Mouse (Mus musculus) thymus, adult 2 months (tissue): Measurements from ENCODE around the gene Pycr2. TPM values are rescaled to one million over a fixed set of nuclear protein-coding genes. Genes with fewer than 3 reads are reported as not detected.
A peak's percentile ranks its signal among the peaks of the same experiment; 100 is the strongest.

Source experiments
- DNase-seq: peaks from one replicate; pipeline ENCODE4 v3.0.0; 2021
- H3K27ac ChIP-seq: fragments of 200-500 bp; 2 replicates; pipeline ENCODE4 v1.5.1; 2012; ENCODE audit warnings: low read length, control low read depth; ENCODE audit not compliant: control insufficient read depth, insufficient read depth
- H3K27me3 ChIP-seq: fragments of 200-500 bp; 2 replicates; pipeline ENCODE4 v1.6.1; 2012; ENCODE audit warnings: mild to moderate bottlenecking, low read length, moderate library complexity, mixed read lengths; ENCODE audit not compliant: control insufficient read depth, insufficient read depth
- H3K36me3 ChIP-seq: fragments of 200-500 bp; 2 replicates; pipeline ENCODE4 v1.6.1; 2012; ENCODE audit warnings: mild to moderate bottlenecking, low read length, moderate library complexity; ENCODE audit not compliant: control insufficient read depth, insufficient read depth
- H3K4me1 ChIP-seq: fragments of 200-500 bp; replicated peaks from 2 replicates; pipeline ENCODE4 v1.6.1; 2012; ENCODE audit warnings: low read length; ENCODE audit not compliant: control insufficient read depth, insufficient read depth
- H3K4me3 ChIP-seq: fragments of 200-500 bp; 2 replicates; pipeline ENCODE4 v1.5.1; 2012; ENCODE audit warnings: mild to moderate bottlenecking, low read length, control low read depth, moderate library complexity; ENCODE audit not compliant: control insufficient read depth, insufficient read depth
- CTCF ChIP-seq: fragments of 200-500 bp; IDR thresholded peaks from 2 replicates; pipeline ENCODE4 v1.5.1; 2012; ENCODE audit warnings: mild to moderate bottlenecking, control low read depth, low read length, moderate library complexity, borderline replicate concordance; ENCODE audit not compliant: control insufficient read depth, poor library complexity, insufficient read depth; ENCODE audit errors: extremely low read depth
- POLR2A ChIP-seq: fragments of 200-500 bp; IDR thresholded peaks from 2 replicates; pipeline ENCODE4 v1.6.1; 2012; ENCODE audit warnings: mild to moderate bottlenecking, low read length, control low read depth, moderate library complexity; ENCODE audit not compliant: control insufficient read depth, poor library complexity, insufficient read depth; ENCODE audit errors: extremely low read depth
- WGBS: fragments of 180-500 bp; shearing (Covaris S2); methylation state at CpG from one replicate; pipeline ENCODE4 v1.1.7; 2018; 5-methylcytosine and 5-hydroxymethylcytosine counted together
- polyA plus RNA-seq: library from polyadenylated mRNA; depleted of rRNA; stranded (reverse); fragments of >200 nt; gene quantifications from 2 replicates; pipeline ENCODE4 v1.2.3, GENCODE M21; 2012; rRNA removed

The Pycr2 gene
- polyA plus RNA-seq = 101 and 106 TPM in 2 replicates

GRCm38 (mm10) chr1:180904039-180904814, at the start of gene Pycr2:
Gene Pycr2, plus strand, starts transcription at chr1:180904293.
- WGBS = under 1% methylated on average over 52 of the region's 52 CpGs

GRCm38 (mm10) chr1:180858763-180859162, 45.3 kb upstream of the Pycr2 start:
- DNase-seq = no peak
- no peak for TF ChIP-seq CTCF
- no peak for TF ChIP-seq POLR2A
- H3K36me3 ChIP-seq = peaks cover 77% of the 10 kb centered on the region
- no peaks in the 10 kb centered on the region for H3K27me3 ChIP-seq
- H3K4me1 ChIP-seq = no peaks in the 10 kb centered on the region
- no peak overlapping the region for H3K4me3 ChIP-seq
- no peak overlapping the region for H3K27ac ChIP-seq

More at GRCm38 (mm10) chr1:180904039-180904814, at the start of gene Pycr2:
- H3K27ac ChIP-seq = peak within 1 kb of the TSS; percentile 10; the same call in 1 of the 2 replicates
- no peaks in the 10 kb centered on the region for H3K27me3 ChIP-seq
- peaks cover 13% of the 10 kb centered on the region for H3K4me1 ChIP-seq
- peak within 1 kb of the TSS; percentile 85 for H3K4me3 ChIP-seq
- TF ChIP-seq CTCF (no peak), POLR2A (no peak)
- peak; percentile 94 for DNase-seq
- 0 out of 2 replicates have a peak, but pooled peaks cover 4% of the 10 kb centered on the region for H3K36me3 ChIP-seq

DNA sequence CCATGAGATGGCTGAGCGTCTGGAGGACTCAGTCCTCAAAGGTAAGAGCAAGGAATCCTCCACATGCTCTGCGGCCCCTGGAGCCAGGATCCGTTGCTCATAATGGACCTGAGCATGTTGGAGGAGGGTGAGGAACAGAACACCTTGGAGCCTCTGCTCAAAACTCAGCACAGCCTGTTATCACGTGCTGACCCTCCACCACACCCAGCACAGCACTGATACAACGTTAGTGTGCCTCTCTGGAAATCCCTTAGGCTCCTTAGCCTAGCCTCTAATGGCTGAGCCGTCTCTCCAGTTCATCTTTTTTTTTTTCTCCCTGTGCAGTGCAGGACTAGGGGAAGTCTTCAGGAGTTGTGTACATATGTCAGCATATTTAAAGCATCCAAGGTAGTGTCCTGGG, 44.1 kb upstream of the Pycr2 start:
- peaks cover 84% of the 10 kb centered on the region for H3K36me3 ChIP-seq

DNA sequence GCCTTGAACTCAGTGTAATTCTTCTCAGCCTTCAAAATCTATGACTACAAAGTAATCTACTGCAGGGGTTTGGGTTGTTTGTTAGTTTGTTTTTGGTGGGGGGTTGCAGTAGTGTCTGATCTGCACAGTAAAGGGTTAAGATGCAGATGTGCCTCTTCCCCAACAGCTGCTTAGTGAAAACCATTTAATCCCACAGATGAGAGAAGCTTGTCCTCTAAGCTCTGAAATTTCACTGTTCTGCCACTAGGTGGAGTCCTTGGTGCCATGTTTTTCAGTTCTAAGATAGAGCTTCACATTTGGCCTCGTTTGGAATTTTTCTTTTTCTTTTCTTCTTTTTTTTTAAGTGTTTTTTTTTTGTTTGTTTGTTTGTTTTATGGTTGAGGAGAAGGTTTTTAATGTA, 40.5 kb upstream of the Pycr2 start:
- DNase-seq = peak; percentile 31
- Histone ChIP-seq H3K4me3 (no peak overlapping the region), H3K27me3 (no peaks in the 10 kb centered on the region), H3K27ac (no peak overlapping the region), H3K4me1 (no peaks in the 10 kb centered on the region), H3K36me3 (peaks cover 77% of the 10 kb centered on the region)
- TF ChIP-seq CTCF (no peak), POLR2A (no peak)
- 5% methylated on average over 1 of the region's 1 CpGs for WGBS

More for the DNA sequence above, 44.1 kb upstream of the Pycr2 start:
- Histone ChIP-seq H3K27ac (no peak overlapping the region), H3K27me3 (no peaks in the 10 kb centered on the region), H3K4me1 (no peaks in the 10 kb centered on the region), H3K4me3 (no peak overlapping the region)
- no peak for DNase-seq
- TF ChIP-seq CTCF = no peak
- TF ChIP-seq POLR2A = no peak
- 95% methylated on average over 6 of the region's 6 CpGs for WGBS

DNA sequence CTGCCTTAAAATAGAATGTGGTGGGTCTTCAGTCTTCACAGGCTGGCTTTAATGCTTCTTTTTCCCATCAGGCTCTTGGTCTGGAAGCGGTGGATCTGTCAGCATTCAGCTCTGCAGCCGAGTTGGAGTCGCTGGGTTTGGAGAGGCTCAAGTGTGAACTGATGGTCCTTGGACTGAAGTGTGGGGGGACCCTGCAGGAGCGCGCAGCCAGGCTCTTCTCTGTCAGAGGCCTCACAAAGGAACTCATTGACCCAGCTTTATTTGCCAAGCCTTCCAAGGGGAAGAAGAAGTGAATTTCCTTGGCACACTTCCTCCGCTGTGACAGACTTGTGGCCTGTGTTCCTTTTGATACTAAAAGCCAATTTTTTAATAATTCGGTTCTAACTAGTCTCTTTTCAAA, 38.1 kb upstream of the Pycr2 start:
- no peaks in the 10 kb centered on the region for H3K4me1 ChIP-seq
- DNase-seq = no peak
- H3K4me3 ChIP-seq = no peak overlapping the region
- TF ChIP-seq POLR2A = no peak
- TF ChIP-seq CTCF = no peak
- no peaks in the 10 kb centered on the region for H3K27me3 ChIP-seq
- 95% methylated on average over 7 of the region's 7 CpGs for WGBS
- no peak overlapping the region for H3K27ac ChIP-seq
- H3K36me3 ChIP-seq = peaks cover 54% of the 10 kb centered on the region

- Histone ChIP-seq H3K4me1 (peaks cover 11% of the 10 kb centered on the region), H3K27me3 (no peaks in the 10 kb centered on the region), H3K36me3 (peaks cover 23% of the 10 kb centered on the region), H3K4me3 (no peak overlapping the region), H3K27ac (no peak overlapping the region)
- 86% methylated on average over 13 of the region's 13 CpGs for WGBS
- TF ChIP-seq POLR2A (no peak), CTCF (no peak)
- no peak for DNase-seq
These were observed 33.9 kb upstream of the Pycr2 start for GRCm38 (mm10) chr1:180870122-180870650.

- H3K27me3 ChIP-seq = no peaks in the 10 kb centered on the region
- no peak overlapping the region for H3K4me3 ChIP-seq
- WGBS = 34% methylated on average over 9 of the region's 9 CpGs
- H3K27ac ChIP-seq = no peak overlapping the region
- peaks cover 15% of the 10 kb centered on the region for H3K4me1 ChIP-seq
- TF ChIP-seq POLR2A (no peak), CTCF (peak; percentile 87)
- no peaks in the 10 kb centered on the region for H3K36me3 ChIP-seq
- peak; percentile 74 for DNase-seq
These were observed 30.1 kb upstream of the Pycr2 start for GRCm38 (mm10) chr1:180873861-180874484.
